ENCODE assay signal across 23 mouse cellular contexts in the genomic region with DNA sequence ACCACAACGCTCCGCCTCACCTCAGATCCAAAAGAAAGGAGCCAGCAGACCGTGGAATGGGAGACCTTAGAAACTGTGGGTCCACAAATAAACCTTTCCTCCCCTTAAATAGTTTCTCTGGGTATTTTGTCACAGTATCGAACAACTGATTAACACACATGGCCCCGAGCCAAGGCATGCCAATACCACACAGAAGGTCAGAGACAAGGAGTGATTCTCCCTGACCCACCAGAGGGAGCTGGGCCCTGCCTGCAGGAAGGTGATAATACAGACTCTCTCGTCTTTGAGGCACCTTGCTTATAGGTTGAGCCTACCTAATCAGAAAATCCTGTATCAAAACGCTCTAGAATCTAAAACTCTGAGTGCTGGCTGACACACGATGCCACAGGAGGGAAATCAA.
"Had no signal": no experiment of that assay in that cellular context is flagged by ENCODE, and none has a peak within 500 bp of the region (broad histone marks: within the 10 kb centered on the region; RNA-seq: fewer than 3 reads in every experiment).

No protein-coding gene starts in this region.

- H3K27me3 ChIP-seq: intestine, embryonic 15.5 days; kidney, embryonic 15.5 days; limb, embryonic 12.5 days; limb, embryonic 15.5 days; liver, embryonic 13.5 days; lung, embryonic 15.5 days; midbrain, embryonic 12.5 days; midbrain, embryonic 15.5 days; neural tube, embryonic 12.5 days; neural tube, embryonic 15.5 days had no signal

- H3K27ac ChIP-seq: intestine, embryonic 15.5 days; kidney, embryonic 15.5 days; limb, embryonic 12.5 days; limb, embryonic 15.5 days; liver, embryonic 13.5 days; lung, embryonic 15.5 days; midbrain, embryonic 12.5 days; midbrain, embryonic 15.5 days; neural tube, embryonic 12.5 days; neural tube, embryonic 15.5 days; stomach, postnatal 0 days had no signal

- H3K4me2 ChIP-seq: intestine, embryonic 15.5 days; kidney, embryonic 15.5 days; limb, embryonic 12.5 days; limb, embryonic 15.5 days; liver, embryonic 13.5 days; lung, embryonic 15.5 days; midbrain, embryonic 12.5 days; midbrain, embryonic 15.5 days; neural tube, embryonic 12.5 days; neural tube, embryonic 15.5 days had no signal

- H3K9ac ChIP-seq: intestine, embryonic 15.5 days; kidney, embryonic 15.5 days; limb, embryonic 12.5 days; limb, embryonic 15.5 days; liver, embryonic 13.5 days; lung, embryonic 15.5 days; midbrain, embryonic 12.5 days; midbrain, embryonic 15.5 days; neural tube, embryonic 12.5 days; neural tube, embryonic 15.5 days had no signal

- H3K36me3 ChIP-seq: liver, embryonic 13.5 days; lung, embryonic 15.5 days; midbrain, embryonic 15.5 days; neural tube, embryonic 15.5 days had no signal

- ATAC-seq: intestine, embryonic 15.5 days; midbrain, embryonic 15.5 days had no signal

- H3K4me3 ChIP-seq: intestine, embryonic 15.5 days; kidney, embryonic 15.5 days; limb, embryonic 12.5 days; limb, embryonic 15.5 days; liver, embryonic 13.5 days; lung, embryonic 15.5 days; midbrain, embryonic 12.5 days; midbrain, embryonic 15.5 days; neural tube, embryonic 12.5 days; neural tube, embryonic 15.5 days had no signal

- H3K4me1 ChIP-seq: kidney, embryonic 15.5 days; neural tube, embryonic 12.5 days had no signal

- H3K9me3 ChIP-seq: intestine, embryonic 15.5 days; kidney, embryonic 15.5 days; limb, embryonic 12.5 days; limb, embryonic 15.5 days; liver, embryonic 13.5 days; lung, embryonic 15.5 days; midbrain, embryonic 12.5 days; midbrain, embryonic 15.5 days; neural tube, embryonic 12.5 days; neural tube, embryonic 15.5 days had no signal

- DNase-seq: kidney, adult 2 months; kidney, postnatal 14 days; kidney, postnatal 4 days; left cerebral cortex, postnatal 4 days; liver, embryonic 13.5 days; lung, adult 18-20 months; lung, postnatal 10 days; lung, postnatal 36 days; right cerebral cortex, adult 18-20 months; right cerebral cortex, postnatal 14 days; right cerebral cortex, postnatal 4 days; thymus, adult 2 months; thymus, postnatal 14 days had no signal
